Mouse (Mus musculus) MEL (cell line): ENCODE measurements around the gene Hs3st3b1. TPM values are rescaled to one million over a fixed set of nuclear protein-coding genes. Genes with fewer than 3 reads are reported as not detected.

Experiments used
- DNase-seq: peaks from one replicate; pipeline ENCODE4 v3.0.0; 2011; ENCODE audit warnings: low read depth, low spot score
- H3K27ac ChIP-seq: 2 replicates; pipeline ENCODE4 v1.5.1; 2012; ENCODE audit warnings: low read depth, mild to moderate bottlenecking, control low read depth, low read length, moderate library complexity; ENCODE audit not compliant: control insufficient read depth
- H3K27me3 ChIP-seq, 2 experiments: fragments of 150-350 bp in 1 of 2; sonication (generic) in 1 of 2; 2 replicates each; pipeline ENCODE4 v1.6.1; 2012; ENCODE audit warnings: low read length in 2 of 2, mild to moderate bottlenecking in 2 of 2, improper control_type of control experiment in 1 of 2, moderate library complexity in 1 of 2; ENCODE audit not compliant: insufficient read depth in 2 of 2, control insufficient read depth in 1 of 2
- H3K36me3 ChIP-seq, 2 experiments: 2 replicates each; pipeline ENCODE4 v1.6.1; 2012 to 2014; ENCODE audit warnings: low read length in 2 of 2, improper control_type of control experiment in 1 of 2, inconsistent platforms in 1 of 2, mild to moderate bottlenecking in 1 of 2; ENCODE audit not compliant: insufficient read depth in 2 of 2, control insufficient read depth in 1 of 2
- H3K4me1 ChIP-seq, 2 experiments: fragments of 150-350 bp in 1 of 2; sonication (generic) in 1 of 2; 2 replicates each; pipeline ENCODE4 v1.6.1; 2012; ENCODE audit warnings: low read length in 2 of 2, improper control_type of control experiment in 1 of 2, mild to moderate bottlenecking in 1 of 2; ENCODE audit not compliant: insufficient read depth in 2 of 2, control insufficient read depth in 1 of 2
- H3K4me3 ChIP-seq, 2 experiments: fragments of 150-350 bp in 1 of 2; sonication (generic) in 1 of 2; 2 replicates each; pipeline ENCODE4 v1.5.1; 2012; ENCODE audit warnings: low read depth in 2 of 2, low read length in 2 of 2, mild to moderate bottlenecking in 2 of 2, moderate library complexity in 2 of 2, control low read depth in 1 of 2, improper control_type of control experiment in 1 of 2; ENCODE audit not compliant: control insufficient read depth in 1 of 2, insufficient read depth in 1 of 2
- H3K79me2 ChIP-seq: 2 replicates; pipeline ENCODE4 v1.6.1; 2012; ENCODE audit warnings: mild to moderate bottlenecking, low read length, moderate library complexity; ENCODE audit not compliant: control insufficient read depth, poor library complexity, insufficient read depth
- H3K9ac ChIP-seq: 2 replicates; pipeline ENCODE4 v1.6.1; 2012; ENCODE audit warnings: low read depth, mild to moderate bottlenecking, control low read depth, low read length, moderate library complexity; ENCODE audit not compliant: control insufficient read depth, poor library complexity, severe bottlenecking
- H3K9me3 ChIP-seq: fragments of 150-350 bp; sonication (generic); replicated peaks from 2 replicates; pipeline ENCODE4 v1.6.1; 2012; ENCODE audit warnings: mild to moderate bottlenecking, low read length, improper control_type of control experiment, moderate library complexity; ENCODE audit not compliant: insufficient read depth
- BHLHE40 ChIP-seq: IDR thresholded peaks from 2 replicates; pipeline ENCODE4 v1.6.1; 2012; ENCODE audit warnings: low read depth, mild to moderate bottlenecking, inconsistent platforms, low read length, improper control_type of control experiment, borderline replicate concordance
- CHD1 ChIP-seq: IDR thresholded peaks from 2 replicates; pipeline ENCODE4 v1.6.1; 2012; ENCODE audit warnings: low read depth, mild to moderate bottlenecking, inconsistent platforms, low read length, improper control_type of control experiment
- CTCF ChIP-seq, 3 experiments: IDR thresholded peaks in 2 of 3; conservative IDR thresholded peaks in 1 of 3; 2 replicates each; pipeline ENCODE4 v1.5.1; 2011 to 2012; ENCODE audit warnings: low read length in 3 of 3, low read depth in 2 of 3, mild to moderate bottlenecking in 2 of 3, improper control_type of control experiment in 1 of 3, inconsistent platforms in 1 of 3, mixed read lengths in 1 of 3, moderate library complexity in 1 of 3; ENCODE audit not compliant: control insufficient read depth in 1 of 3, insufficient read depth in 1 of 3, poor library complexity in 1 of 3, severe bottlenecking in 1 of 3
- E2F4 ChIP-seq: IDR thresholded peaks from 2 replicates; pipeline ENCODE4 v1.6.1; 2011; ENCODE audit warnings: low read depth, low read length, improper control_type of control experiment, borderline replicate concordance
- ELF1 ChIP-seq: IDR thresholded peaks from 2 replicates; pipeline ENCODE4 v1.6.1; 2014; ENCODE audit warnings: low read depth, mild to moderate bottlenecking, inconsistent platforms, low read length, improper control_type of control experiment, moderate library complexity
- EP300 ChIP-seq, 2 experiments: IDR thresholded peaks; 2 replicates each; pipeline ENCODE4 v1.6.1; 2011; ENCODE audit warnings: improper control_type of control experiment in 2 of 2, low read length in 2 of 2, low read depth in 1 of 2, mild to moderate bottlenecking in 1 of 2
- ETS1 ChIP-seq: IDR thresholded peaks from 2 replicates; pipeline ENCODE4 v1.6.1; 2012; ENCODE audit warnings: low read depth, mild to moderate bottlenecking, inconsistent platforms, low read length, improper control_type of control experiment, moderate library complexity
- HCFC1 ChIP-seq: IDR thresholded peaks from 2 replicates; pipeline ENCODE4 v1.6.1; 2012; ENCODE audit warnings: low read depth, mild to moderate bottlenecking, inconsistent platforms, low read length, improper control_type of control experiment, moderate library complexity
- JUND ChIP-seq: IDR thresholded peaks from 2 replicates; pipeline ENCODE4 v1.6.1; 2011; ENCODE audit warnings: low read depth, mild to moderate bottlenecking, improper control_type of control experiment, low read length
- KAT2A ChIP-seq: conservative IDR thresholded peaks from 2 replicates; pipeline ENCODE4 v1.6.1; 2012; ENCODE audit warnings: low read depth, low read length, improper control_type of control experiment, inconsistent platforms
- MAFK ChIP-seq: IDR thresholded peaks from 2 replicates; pipeline ENCODE4 v1.6.1; 2011; ENCODE audit warnings: low read depth, mild to moderate bottlenecking, low read length, improper control_type of control experiment, borderline replicate concordance
- MXI1 ChIP-seq: IDR thresholded peaks from 2 replicates; pipeline ENCODE4 v1.6.1; 2011; ENCODE audit warnings: mild to moderate bottlenecking, low read depth, low read length, improper control_type of control experiment
- MYB ChIP-seq: IDR thresholded peaks from 2 replicates; pipeline ENCODE4 v1.6.1; 2011; ENCODE audit warnings: mild to moderate bottlenecking, low read depth, low read length, improper control_type of control experiment
- MYC ChIP-seq: IDR thresholded peaks from 2 replicates; pipeline ENCODE4 v1.6.1; 2011; ENCODE audit warnings: low read depth, mild to moderate bottlenecking, low read length, improper control_type of control experiment, moderate library complexity
- NRF1 ChIP-seq: IDR thresholded peaks from 2 replicates; pipeline ENCODE4 v1.6.1; 2014; ENCODE audit warnings: low read depth, mild to moderate bottlenecking, inconsistent platforms, low read length, improper control_type of control experiment, moderate library complexity; ENCODE audit not compliant: poor library complexity, insufficient read depth, severe bottlenecking
- POLR2AphosphoS2 ChIP-seq: IDR thresholded peaks from 2 replicates; pipeline ENCODE4 v1.6.1; 2011; ENCODE audit warnings: low read length, improper control_type of control experiment
- POLR2AphosphoS5 ChIP-seq: IDR thresholded peaks from 2 replicates; pipeline ENCODE4 v1.6.1; 2012; ENCODE audit warnings: low read depth, borderline replicate concordance, mild to moderate bottlenecking, inconsistent platforms, low read length, moderate library complexity, mixed read lengths
- SMC3 ChIP-seq: IDR thresholded peaks from 2 replicates; pipeline ENCODE4 v1.6.1; 2011; ENCODE audit warnings: low read depth, low read length, improper control_type of control experiment
- TAL1 ChIP-seq: IDR thresholded peaks from 2 replicates; pipeline ENCODE4 v1.6.1; 2012; ENCODE audit warnings: mild to moderate bottlenecking, inconsistent platforms, low read length, moderate library complexity, mixed read lengths
- TBP ChIP-seq: IDR thresholded peaks from 2 replicates; pipeline ENCODE4 v1.8.0; 2011; ENCODE audit warnings: low read depth, low read length, improper control_type of control experiment
- TCF12 ChIP-seq: IDR thresholded peaks from 2 replicates; pipeline ENCODE4 v1.6.1; 2014; ENCODE audit warnings: low read depth, mild to moderate bottlenecking, inconsistent platforms, low read length, improper control_type of control experiment, moderate library complexity
- UBTF ChIP-seq: IDR thresholded peaks from 2 replicates; pipeline ENCODE4 v1.6.1; 2012; ENCODE audit warnings: low read depth, mild to moderate bottlenecking, inconsistent platforms, low read length, improper control_type of control experiment, moderate library complexity, borderline replicate concordance; ENCODE audit not compliant: insufficient read depth
- USF1 ChIP-seq: IDR thresholded peaks from 2 replicates; pipeline ENCODE4 v1.6.1; 2014; ENCODE audit warnings: low read depth, mild to moderate bottlenecking, inconsistent platforms, low read length, improper control_type of control experiment, moderate library complexity
- ZC3H11A ChIP-seq: IDR thresholded peaks from 2 replicates; pipeline ENCODE4 v1.6.1; 2012; ENCODE audit warnings: low read depth, mild to moderate bottlenecking, inconsistent platforms, low read length, improper control_type of control experiment
- ZKSCAN1 ChIP-seq: IDR thresholded peaks from 2 replicates; pipeline ENCODE4 v1.6.1; 2012; ENCODE audit warnings: low read depth, mild to moderate bottlenecking, inconsistent platforms, low read length, improper control_type of control experiment, moderate library complexity
- ZMIZ1 ChIP-seq: IDR thresholded peaks from 2 replicates; pipeline ENCODE4 v1.6.1; 2012; ENCODE audit warnings: low read depth, mild to moderate bottlenecking, inconsistent platforms, low read length, improper control_type of control experiment, moderate library complexity
- ZNF384 ChIP-seq: IDR thresholded peaks from 2 replicates; pipeline ENCODE4 v1.6.1; 2012; ENCODE audit warnings: low read depth, mild to moderate bottlenecking, inconsistent platforms, low read length, improper control_type of control experiment
- polyA plus RNA-seq, 2 experiments: library from polyadenylated mRNA; stranded (reverse) in 1 of 2; unstranded in 1 of 2; fragments of >175 nt in 1 of 2; fragments of >200 nt in 1 of 2; gene quantifications; 2 replicates each; pipeline versions ENCODE4 v1.2.1 to v1.2.4; 2012; ENCODE audit warnings: low replicate concordance in 2 of 2, low read depth in 1 of 2; ENCODE audit not compliant: insufficient read length in 2 of 2, insufficient read depth in 1 of 2, missing spikeins in 1 of 2
- total RNA-seq: library from RNA; depleted of rRNA; stranded (reverse); fragments of 300-350 nt; gene quantifications from 2 replicates; pipeline ENCODE4 v1.2.3, GENCODE M21; 2012

Hs3st3b1 gene
- total and polyA plus RNA-seq, 3 experiments, result not detected

- peaks cover 4 to 24% of the 10 kb centered on the region in 2 experiments for H3K36me3 ChIP-seq
- no peak overlapping the region for H3K4me3 ChIP-seq
- no peaks in the 10 kb centered on the region for H3K9me3 ChIP-seq
- DNase-seq, result peak; percentile 56
- peak overlapping the region; percentile 7; the same call in 1 of the 2 replicates for H3K9ac ChIP-seq
- no peaks in the 10 kb centered on the region for H3K27me3 ChIP-seq
- H3K79me2 ChIP-seq, result no peaks in the 10 kb centered on the region
- peaks cover 21 to 24% of the 10 kb centered on the region in 2 experiments for H3K4me1 ChIP-seq
- TF ChIP-seq ETS1 (0 out of 2 replicates have a peak, but pooled peaks have one; percentile 11), UBTF (no peak), ZKSCAN1 (no peak), MXI1 (0 out of 2 replicates have a peak, but pooled peaks have one; percentile 22), TCF12 (peak; percentile 52), ZNF384 (no peak), MYB (0 out of 2 replicates have a peak, but pooled peaks have one; percentile 33), EP300 (IDR thresholded peaks at IDR 0.05; ENCODE audit: low read depth in 1 of 2, low read length in 2 of 2) (peak in 1 of 2 experiments; percentile 75; a peak in 2 of 4 replicates)
- H3K27ac ChIP-seq, result peak overlapping the region; percentile 83
Observed at GRCm38 (mm10) chr11:63969205-63969910, 47.3 kb upstream of the Hs3st3b1 start.

GRCm38 (mm10) chr11:63968388-63969035, 46.4 kb upstream of the Hs3st3b1 start:
- Histone ChIP-seq H3K4me3 (no peak overlapping the region), H3K9me3 (no peaks in the 10 kb centered on the region), H3K27ac (peak overlapping the region; percentile 83), H3K27me3 (no peaks in the 10 kb centered on the region), H3K36me3 (peaks cover 4 to 24% of the 10 kb centered on the region in 2 experiments), H3K4me1 (peaks cover 21 to 24% of the 10 kb centered on the region in 2 experiments), H3K79me2 (no peaks in the 10 kb centered on the region), H3K9ac (peak overlapping the region; percentile 40; the same call in 1 of the 2 replicates)
- DNase-seq, result peak; percentile 74
- peak; percentile 15; the same call in 1 of the 2 replicates for TF ChIP-seq BHLHE40
- TF ChIP-seq TAL1, result peak; percentile 45; the same call in 1 of the 2 replicates
- no peak for TF ChIP-seq ZKSCAN1
- no peak; the same call in 1 of the 2 replicates for TF ChIP-seq HCFC1
- peak; percentile 26; the same call in 1 of the 2 replicates for TF ChIP-seq TBP
- TF ChIP-seq SMC3, result no peak
- no peak for TF ChIP-seq CTCF (IDR thresholded peaks at IDR 0.05 in 2 of 3, conservative IDR thresholded peaks at IDR 0.05 in 1 of 3; ENCODE audit: control insufficient read depth in 1 of 3, insufficient read depth in 1 of 3, low read depth in 2 of 3, low read length in 3 of 3, poor library complexity in 1 of 3, severe bottlenecking in 1 of 3)
- no peak for TF ChIP-seq POLR2AphosphoS2
- no peak for TF ChIP-seq E2F4
- no peak for TF ChIP-seq ZMIZ1
- no peak for TF ChIP-seq USF1
- TF ChIP-seq EP300 (IDR thresholded peaks at IDR 0.05; ENCODE audit: low read depth in 1 of 2, low read length in 2 of 2), result peak; percentile 16 to 32; a peak in 3 of 4 replicates
- TF ChIP-seq ZC3H11A, result no peak
- no peak for TF ChIP-seq JUND
- no peak for TF ChIP-seq MYC
- no peak; the same call in 1 of the 2 replicates for TF ChIP-seq MYB
- no peak for TF ChIP-seq KAT2A
- TF ChIP-seq TCF12, result peak; percentile 24; the same call in 1 of the 2 replicates
- TF ChIP-seq MAFK, result no peak
- no peak; the same call in 1 of the 2 replicates for TF ChIP-seq UBTF
- TF ChIP-seq ELF1, result no peak
- no peak for TF ChIP-seq NRF1
- TF ChIP-seq POLR2AphosphoS5, result no peak
- peak; percentile 61 for TF ChIP-seq ZNF384
- no peak for TF ChIP-seq CHD1
